Mouse (Mus musculus) layer of hippocampus, adult 9-11 months (tissue): ENCODE measurements at regions not wholly inside any gene's neighbourhood (a gene's known extent, or its start where the extent isn't known, plus 50 kb on each side); places are given as distances from the start of the nearest gene placed in this dataset.

Experiments
- DNase-seq: peaks from one replicate; pipeline ENCODE4 v3.0.0; 2022

DNA sequence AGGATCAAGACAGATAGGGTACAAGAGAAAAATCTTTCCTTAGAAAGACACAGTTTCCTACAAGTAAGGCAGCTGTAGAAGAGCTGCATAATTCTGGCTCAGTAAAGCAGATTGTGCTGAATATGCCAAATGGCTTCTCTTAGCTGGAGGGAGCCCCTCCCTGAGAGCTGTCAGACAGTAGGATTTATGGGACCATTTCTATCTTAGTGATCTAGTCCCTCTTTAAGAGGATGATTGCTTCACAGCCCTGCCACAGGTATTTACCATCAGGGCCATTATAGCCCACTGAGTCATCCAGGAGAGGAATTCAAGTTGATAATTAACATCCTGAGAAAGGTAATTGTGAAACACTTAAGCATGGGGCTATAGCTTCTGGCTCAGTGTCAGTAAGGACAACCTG lies 101.5 kb upstream of the Cypt1 start:
- no peak for DNase-seq

DNA sequence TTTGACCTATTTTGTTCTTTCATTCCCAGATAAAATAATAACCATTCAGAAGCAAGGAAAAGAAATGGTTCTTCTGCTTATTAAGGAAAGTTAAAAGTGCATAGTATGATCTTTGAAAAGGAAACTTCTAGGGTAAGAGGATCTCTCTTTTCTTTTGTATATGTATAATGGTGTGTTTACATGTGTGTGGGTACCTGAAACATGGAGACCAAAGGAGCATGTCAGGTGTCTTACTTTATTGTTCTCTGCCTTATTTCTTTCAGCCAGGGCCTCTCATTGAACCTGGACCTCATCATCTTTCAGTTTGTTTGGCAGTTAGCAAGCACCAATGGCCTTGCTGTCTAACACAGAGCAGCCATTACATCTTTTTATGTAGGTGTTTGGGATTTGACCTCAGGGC lies 101.0 kb upstream of the Cypt1 start:
- no peak for DNase-seq

DNA sequence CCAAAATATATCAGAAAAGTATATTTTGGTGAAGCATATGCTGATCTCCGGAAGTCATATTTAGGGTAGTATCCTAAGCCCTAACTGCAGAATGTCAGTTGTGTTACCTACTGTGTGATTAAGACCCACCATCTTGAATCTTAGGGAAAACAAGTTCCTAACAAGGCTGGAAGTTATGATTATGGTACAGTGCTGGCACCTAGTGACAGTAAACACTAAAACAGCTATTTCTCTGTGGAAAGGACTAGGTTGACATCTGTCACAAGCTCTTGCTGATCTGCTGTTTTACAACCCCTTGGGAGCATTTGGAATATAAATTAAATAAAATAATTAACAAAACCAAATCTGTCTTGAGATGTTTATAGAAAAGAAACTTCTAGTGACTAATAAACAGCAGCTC lies 84.6 kb upstream of the Cypt1 start:
- no peak for DNase-seq

DNA sequence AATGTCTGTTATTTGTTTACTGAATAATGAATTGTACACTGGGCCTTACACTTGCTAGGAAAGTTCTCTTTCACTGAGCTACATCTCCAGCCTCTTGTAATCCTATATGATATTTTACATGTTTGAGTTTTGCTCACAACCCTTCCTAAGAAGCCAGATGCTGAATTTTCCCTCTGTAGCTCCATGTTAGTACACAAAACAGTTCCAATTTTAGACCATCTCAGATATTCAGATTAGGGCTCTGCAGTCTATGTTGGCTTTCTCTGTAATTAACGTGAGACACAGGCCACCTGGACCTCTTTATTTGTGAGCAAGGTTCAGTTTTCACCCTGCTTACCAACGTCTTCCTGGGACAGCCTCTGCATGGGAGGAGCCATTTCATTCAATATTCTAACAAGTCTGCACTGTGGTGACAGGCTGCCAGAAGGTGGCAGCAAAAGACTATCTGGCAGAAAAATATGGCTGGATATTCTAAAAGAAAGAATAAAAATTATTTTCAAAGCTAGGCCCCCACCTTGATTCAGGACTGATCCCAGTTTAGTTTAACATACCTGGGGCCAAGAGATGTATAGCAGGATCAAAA lies 72.1 kb upstream of the Cypt1 start:
- peak; percentile 14 for DNase-seq
